Mouse (Mus musculus) heart, postnatal 0 days (tissue): ENCODE measurements around the gene Nfia.

ENCODE experiments used
- CTCF ChIP-seq: IDR thresholded peaks from 2 replicates; pipeline ENCODE4 v1.5.1; 2016; ENCODE audit warnings: antibody characterized with exemption, control low read depth, low read depth
- EP300 ChIP-seq: IDR thresholded peaks from 2 replicates; pipeline ENCODE4 v1.6.1; 2016; ENCODE audit warnings: antibody characterized with exemption, low read depth

GRCm38 (mm10) chr4:98086976-98087375, 314.4 kb downstream of the Nfia start:
- TF ChIP-seq CTCF: no peak
- no peak for TF ChIP-seq EP300
